Mouse (Mus musculus): ENCODE data around the gene Psmb9. TPM values are rescaled to one million over a fixed set of nuclear protein-coding genes. Genes with fewer than 3 reads are reported as not detected.

Psmb9 gene
- polyA plus RNA-seq, 1 experiment = 0.26 TPM

- Histone ChIP-seq H3K36me3 (ENCODE audit: control insufficient read depth, insufficient read depth) (no peaks in the 10 kb centered on the region), H3ac (ENCODE audit: control insufficient read depth, insufficient read length) (no peak overlapping the region), H3K4me3 (no peak overlapping the region), H3K79me2 (ENCODE audit: control insufficient read depth, insufficient read depth) (no peaks in the 10 kb centered on the region), H3K4me2 (ENCODE audit: low read depth) (no peak overlapping the region), H3K27me3 (ENCODE audit: control insufficient read depth, insufficient read depth, insufficient read length) (peaks cover 5% of the 10 kb centered on the region)
- TF ChIP-seq MAX (IDR thresholded peaks at IDR 0.05; ENCODE audit: low read depth) (no peak), TCF3 (IDR thresholded peaks at IDR 0.05; ENCODE audit: insufficient read length, low read depth) (no peak), USF1 (IDR thresholded peaks at IDR 0.05; ENCODE audit: low read depth) (no peak), SRF (IDR thresholded peaks at IDR 0.05; ENCODE audit: control insufficient read depth, insufficient read length, low read depth) (no peak), MYOG (IDR thresholded peaks at IDR 0.05; ENCODE audit: control insufficient read depth in 1 of 3, insufficient read depth in 1 of 3, insufficient read length in 2 of 3, low read depth in 2 of 3) (no peak), REST (IDR thresholded peaks at IDR 0.05; ENCODE audit: insufficient read depth, insufficient read length) (no peak), POLR2A (IDR thresholded peaks at IDR 0.05; ENCODE audit: insufficient read length, low read depth) (no peak), CEBPB (IDR thresholded peaks at IDR 0.05; ENCODE audit: insufficient read depth, poor library complexity, severe bottlenecking) (no peak), MYOD1 (IDR thresholded peaks at IDR 0.05; ENCODE audit: control insufficient read depth in 1 of 3, insufficient read length in 2 of 3, low read depth in 2 of 3) (no peak), E2F4 (IDR thresholded peaks at IDR 0.05; ENCODE audit: insufficient read depth) (no peak), TCF12 (IDR thresholded peaks at IDR 0.05; ENCODE audit: insufficient read depth, poor library complexity, severe bottlenecking) (no peak)
Observed at GRCm38 (mm10) chr17:34207866-34208265, 20.3 kb upstream of the Psmb9 start.

- Histone ChIP-seq H3K4me3 (no peak overlapping the region), H3K27me3 (ENCODE audit: control insufficient read depth, insufficient read depth, insufficient read length) (peaks cover 5% of the 10 kb centered on the region), H3ac (ENCODE audit: control insufficient read depth, insufficient read length) (no peak overlapping the region), H3K4me2 (ENCODE audit: low read depth) (no peak overlapping the region), H3K79me2 (ENCODE audit: control insufficient read depth, insufficient read depth) (no peaks in the 10 kb centered on the region), H3K36me3 (ENCODE audit: control insufficient read depth, insufficient read depth) (no peaks in the 10 kb centered on the region)
- TF ChIP-seq E2F4 (IDR thresholded peaks at IDR 0.05; ENCODE audit: insufficient read depth) (no peak), USF1 (IDR thresholded peaks at IDR 0.05; ENCODE audit: low read depth) (no peak), POLR2AphosphoS2 (IDR thresholded peaks at IDR 0.05; ENCODE audit: insufficient read length, low read depth) (no peak), TCF12 (IDR thresholded peaks at IDR 0.05; ENCODE audit: insufficient read depth, poor library complexity, severe bottlenecking) (no peak), MAX (IDR thresholded peaks at IDR 0.05; ENCODE audit: low read depth) (no peak), TCF3 (IDR thresholded peaks at IDR 0.05; ENCODE audit: insufficient read length, low read depth) (no peak), CEBPB (IDR thresholded peaks at IDR 0.05; ENCODE audit: insufficient read depth, poor library complexity, severe bottlenecking) (no peak), MYOG (IDR thresholded peaks at IDR 0.05; ENCODE audit: control insufficient read depth in 1 of 3, insufficient read depth in 1 of 3, insufficient read length in 2 of 3, low read depth in 2 of 3) (no peak), POLR2A (IDR thresholded peaks at IDR 0.05; ENCODE audit: insufficient read length, low read depth) (no peak), MYOD1 (IDR thresholded peaks at IDR 0.05; ENCODE audit: control insufficient read depth in 1 of 3, insufficient read length in 2 of 3, low read depth in 2 of 3) (no peak), REST (IDR thresholded peaks at IDR 0.05; ENCODE audit: insufficient read depth, insufficient read length) (no peak), SRF (IDR thresholded peaks at IDR 0.05; ENCODE audit: control insufficient read depth, insufficient read length, low read depth) (no peak)
Observed at GRCm38 (mm10) chr17:34207456-34207855, 19.9 kb upstream of the Psmb9 start.

GRCm38 (mm10) chr17:34206731-34207130, 19.2 kb upstream of the Psmb9 start:
- Histone ChIP-seq H3ac (ENCODE audit: control insufficient read depth, insufficient read length) (no peak overlapping the region), H3K4me2 (ENCODE audit: low read depth) (no peak overlapping the region), H3K79me2 (ENCODE audit: control insufficient read depth, insufficient read depth) (no peaks in the 10 kb centered on the region), H3K4me3 (no peak overlapping the region), H3K36me3 (ENCODE audit: control insufficient read depth, insufficient read depth) (no peaks in the 10 kb centered on the region), H3K27me3 (ENCODE audit: control insufficient read depth, insufficient read depth, insufficient read length) (no peaks in the 10 kb centered on the region)
- no peak for TF ChIP-seq E2F4 (IDR thresholded peaks at IDR 0.05; ENCODE audit: insufficient read depth)

DNA sequence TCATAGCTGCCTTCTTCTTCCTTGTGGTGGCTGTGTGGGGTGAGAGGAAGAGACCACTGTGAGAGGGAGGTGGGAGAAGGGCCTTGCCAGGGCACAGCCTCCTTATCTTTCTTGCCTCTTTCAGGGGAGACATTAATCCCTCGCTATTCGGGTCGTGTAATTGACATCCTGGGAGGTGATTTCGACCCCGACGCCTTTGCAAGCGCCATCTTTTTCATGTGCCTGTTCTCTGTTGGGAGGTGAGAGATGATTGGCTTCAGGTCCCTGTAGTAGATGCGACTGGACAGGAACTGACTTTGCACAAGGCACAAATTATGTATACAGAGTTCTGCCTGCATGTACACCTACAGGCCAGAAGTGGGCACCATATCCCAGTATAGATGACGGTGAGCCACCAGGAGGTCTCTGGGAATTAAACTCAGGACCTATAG, 18.2 kb upstream of the Psmb9 start:
- no peak for TF ChIP-seq TCF3 (IDR thresholded peaks at IDR 0.05; ENCODE audit: insufficient read length, low read depth)
- TF ChIP-seq MYOD1 (IDR thresholded peaks at IDR 0.05; ENCODE audit: control insufficient read depth in 1 of 3, insufficient read length in 2 of 3, low read depth in 2 of 3) = no peak
- no peak for TF ChIP-seq TCF12 (IDR thresholded peaks at IDR 0.05; ENCODE audit: insufficient read depth, poor library complexity, severe bottlenecking)
- peak overlapping the region; percentile 38 for H3K4me3 ChIP-seq
- no peaks in the 10 kb centered on the region for H3K27me3 ChIP-seq (ENCODE audit: control insufficient read depth, insufficient read depth, insufficient read length)
- no peaks in the 10 kb centered on the region for H3K79me2 ChIP-seq (ENCODE audit: control insufficient read depth, insufficient read depth)
- H3K4me2 ChIP-seq (ENCODE audit: low read depth) = no peak overlapping the region
- no peak overlapping the region for H3ac ChIP-seq (ENCODE audit: control insufficient read depth, insufficient read length)
- H3K36me3 ChIP-seq (ENCODE audit: control insufficient read depth, insufficient read depth) = no peaks in the 10 kb centered on the region

DNA sequence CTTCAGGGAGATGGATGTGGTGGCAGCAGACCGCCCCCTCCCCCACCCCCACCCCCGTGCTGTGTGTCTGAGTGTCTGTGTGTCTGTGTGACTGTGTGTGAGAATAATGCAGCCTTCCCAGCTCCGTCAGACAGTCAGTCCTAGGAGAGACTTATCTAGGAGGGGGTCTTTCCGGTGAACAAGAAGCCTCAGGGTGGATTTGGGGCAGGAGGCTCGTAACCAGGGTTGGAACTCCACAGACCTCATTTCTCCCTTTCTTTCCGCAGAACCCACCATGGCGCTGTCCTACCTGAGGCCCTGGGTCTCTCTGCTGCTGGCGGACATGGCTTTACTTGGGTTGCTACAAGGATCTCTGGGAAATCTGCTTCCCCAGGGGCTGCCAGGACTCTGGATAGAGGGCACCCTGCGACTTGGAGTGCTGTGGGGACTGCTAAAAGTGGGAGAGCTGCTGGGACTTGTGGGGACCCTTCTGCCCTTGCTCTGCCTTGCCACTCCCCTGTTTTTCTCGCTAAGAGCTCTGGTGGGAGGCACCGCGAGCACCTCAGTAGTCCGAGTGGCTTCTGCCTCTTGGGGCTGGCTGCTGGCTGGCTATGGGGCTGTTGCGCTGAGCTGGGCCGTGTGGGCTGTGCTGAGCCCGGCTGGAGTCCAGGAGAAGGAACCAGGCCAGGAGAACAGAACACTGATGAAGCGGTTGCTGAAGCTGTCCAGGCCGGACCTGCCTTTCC, 17.6 kb upstream of the Psmb9 start:
- Histone ChIP-seq H3K4me3 (peak overlapping the region; percentile 38), H3K27me3 (ENCODE audit: control insufficient read depth, insufficient read depth, insufficient read length) (no peaks in the 10 kb centered on the region), H3ac (ENCODE audit: control insufficient read depth, insufficient read length) (peak overlapping the region; percentile 48), H3K79me2 (ENCODE audit: control insufficient read depth, insufficient read depth) (no peaks in the 10 kb centered on the region), H3K4me2 (ENCODE audit: low read depth) (peak overlapping the region; percentile 70), H3K36me3 (ENCODE audit: control insufficient read depth, insufficient read depth) (no peaks in the 10 kb centered on the region)
- no peak for TF ChIP-seq SRF (IDR thresholded peaks at IDR 0.05; ENCODE audit: control insufficient read depth, insufficient read length, low read depth)
- no peak for TF ChIP-seq E2F4 (IDR thresholded peaks at IDR 0.05; ENCODE audit: insufficient read depth)
- no peak for TF ChIP-seq USF1 (IDR thresholded peaks at IDR 0.05; ENCODE audit: low read depth)
- TF ChIP-seq MAX (IDR thresholded peaks at IDR 0.05; ENCODE audit: low read depth) = no peak
- TF ChIP-seq POLR2AphosphoS2 (IDR thresholded peaks at IDR 0.05; ENCODE audit: insufficient read length, low read depth) = no peak
- TF ChIP-seq CEBPB (IDR thresholded peaks at IDR 0.05; ENCODE audit: insufficient read depth, poor library complexity, severe bottlenecking) = no peak
- TF ChIP-seq REST (IDR thresholded peaks at IDR 0.05; ENCODE audit: insufficient read depth, insufficient read length) = no peak
- no peak for TF ChIP-seq MYOG (IDR thresholded peaks at IDR 0.05; ENCODE audit: control insufficient read depth in 1 of 3, insufficient read depth in 1 of 3, insufficient read length in 2 of 3, low read depth in 2 of 3)
- no peak for TF ChIP-seq TCF3 (IDR thresholded peaks at IDR 0.05; ENCODE audit: insufficient read length, low read depth)
- no peak for TF ChIP-seq MYOD1 (IDR thresholded peaks at IDR 0.05; ENCODE audit: control insufficient read depth in 1 of 3, insufficient read length in 2 of 3, low read depth in 2 of 3)
- TF ChIP-seq TCF12 (IDR thresholded peaks at IDR 0.05; ENCODE audit: insufficient read depth, poor library complexity, severe bottlenecking) = no peak
- no peak for TF ChIP-seq POLR2A (IDR thresholded peaks at IDR 0.05; ENCODE audit: insufficient read length, low read depth)

All from myocyte (in vitro differentiated cells).